Mouse (Mus musculus): ENCODE results near the gene BC035044. TPM values are rescaled to one million over a fixed set of nuclear protein-coding genes. Genes with fewer than 3 reads are reported as not detected.

Gene BC035044
- total and polyA plus RNA-seq, 2 experiments from 2014 or later: 0.38 to 0.41 TPM

GRCm38 (mm10) chr6:128838342-128839265 is 52.3 kb downstream of the BC035044 start:
- DNase-seq (peak; percentile 95), ATAC-seq (peak; percentile 54)
- Histone ChIP-seq H3K9ac (peak overlapping the region; percentile 93), H3K4me3 (ENCODE audit: low read depth, low read length) (peak overlapping the region; percentile 91), H3K4me1 (ENCODE audit: insufficient read depth) (0 out of 2 replicates have a peak, but pooled peaks cover 5% of the 10 kb centered on the region), H3K27me3 (ENCODE audit: insufficient read depth, low read length) (no peaks in the 10 kb centered on the region), H3K36me3 (ENCODE audit: insufficient read depth) (no peaks in the 10 kb centered on the region), H3K9me3 (ENCODE audit: low read length) (no peaks in the 10 kb centered on the region), H3K4me2 (ENCODE audit: low read depth) (peak overlapping the region; percentile 51), H3K27ac (ENCODE audit: low read depth, low read length) (peak overlapping the region; percentile 96)
- TF ChIP-seq CTCF (IDR thresholded peaks at IDR 0.05; ENCODE audit: low read depth): no peak
- 1% methylated on average over 49 of the region's 49 CpGs for WGBS

GRCm38 (mm10) chr6:128837454-128838341 is 53.2 kb downstream of the BC035044 start:
- H3K9ac ChIP-seq: peak overlapping the region; percentile 93
- no peak for DNase-seq
- no peaks in the 10 kb centered on the region for H3K9me3 ChIP-seq (ENCODE audit: low read length)
- peak overlapping the region; percentile 96 for H3K27ac ChIP-seq (ENCODE audit: low read depth, low read length)
- WGBS: under 1% methylated on average over 14 of the region's 14 CpGs
- H3K4me3 ChIP-seq (ENCODE audit: low read depth, low read length): peak overlapping the region; percentile 91
- TF ChIP-seq CTCF (IDR thresholded peaks at IDR 0.05; ENCODE audit: low read depth): no peak
- peak; percentile 52 for ATAC-seq
- no peaks in the 10 kb centered on the region for H3K36me3 ChIP-seq (ENCODE audit: insufficient read depth)
- H3K4me2 ChIP-seq (ENCODE audit: low read depth): peak overlapping the region; percentile 51
- no peaks in the 10 kb centered on the region for H3K27me3 ChIP-seq (ENCODE audit: insufficient read depth, low read length)
- 0 out of 2 replicates have a peak, but pooled peaks cover 5% of the 10 kb centered on the region for H3K4me1 ChIP-seq (ENCODE audit: insufficient read depth)

GRCm38 (mm10) chr6:128836955-128837334 is 54.0 kb downstream of the BC035044 start:
- Histone ChIP-seq H3K9ac (peak overlapping the region; percentile 93; the same call in 1 of the 2 replicates), H3K27me3 (ENCODE audit: insufficient read depth, low read length) (no peaks in the 10 kb centered on the region), H3K4me2 (ENCODE audit: low read depth) (peak overlapping the region; percentile 51), H3K4me1 (ENCODE audit: insufficient read depth) (0 out of 2 replicates have a peak, but pooled peaks cover 4% of the 10 kb centered on the region), H3K36me3 (ENCODE audit: insufficient read depth) (no peaks in the 10 kb centered on the region), H3K9me3 (ENCODE audit: low read length) (no peaks in the 10 kb centered on the region), H3K4me3 (ENCODE audit: low read depth, low read length) (peak overlapping the region; percentile 91), H3K27ac (ENCODE audit: low read depth, low read length) (peak overlapping the region; percentile 96)
- 82% methylated on average over 6 of the region's 6 CpGs for WGBS
- TF ChIP-seq CTCF (IDR thresholded peaks at IDR 0.05; ENCODE audit: low read depth): no peak
- DNase-seq: no peak
- no peak for ATAC-seq

- no peak for ATAC-seq
- 75% methylated on average over 8 of the region's 8 CpGs for WGBS
- TF ChIP-seq CTCF (IDR thresholded peaks at IDR 0.05; ENCODE audit: low read depth): no peak
Observed at GRCm38 (mm10) chr6:128836191-128836954, 54.6 kb downstream of the BC035044 start.

GRCm38 (mm10) chr6:128835571-128835970 is 55.4 kb downstream of the BC035044 start:
- Histone ChIP-seq H3K36me3 (ENCODE audit: insufficient read depth) (no peaks in the 10 kb centered on the region), H3K27ac (ENCODE audit: low read depth, low read length) (no peak overlapping the region), H3K4me2 (ENCODE audit: low read depth) (no peak overlapping the region), H3K9me3 (ENCODE audit: low read length) (no peaks in the 10 kb centered on the region), H3K9ac (no peak overlapping the region), H3K4me1 (ENCODE audit: insufficient read depth) (no peaks in the 10 kb centered on the region), H3K27me3 (ENCODE audit: insufficient read depth, low read length) (no peaks in the 10 kb centered on the region), H3K4me3 (ENCODE audit: low read depth, low read length) (no peak overlapping the region)
- no peak for DNase-seq
- WGBS: 93% methylated on average over 4 of the region's 4 CpGs
- no peak for ATAC-seq
- TF ChIP-seq CTCF (IDR thresholded peaks at IDR 0.05; ENCODE audit: low read depth): no peak

More at GRCm38 (mm10) chr6:128836191-128836954, 54.6 kb downstream of the BC035044 start:
- Histone ChIP-seq H3K4me2 (ENCODE audit: low read depth) (no peak overlapping the region), H3K9ac (no peak overlapping the region), H3K27me3 (ENCODE audit: insufficient read depth, low read length) (no peaks in the 10 kb centered on the region), H3K4me3 (ENCODE audit: low read depth, low read length) (no peak overlapping the region), H3K9me3 (ENCODE audit: low read length) (no peaks in the 10 kb centered on the region), H3K27ac (ENCODE audit: low read depth, low read length) (no peak overlapping the region), H3K4me1 (ENCODE audit: insufficient read depth) (no peaks in the 10 kb centered on the region), H3K36me3 (ENCODE audit: insufficient read depth) (no peaks in the 10 kb centered on the region)
- DNase-seq: no peak

GRCm38 (mm10) chr6:128833046-128833445 is 57.9 kb downstream of the BC035044 start:
- Histone ChIP-seq H3K9ac (no peak overlapping the region), H3K27me3 (ENCODE audit: insufficient read depth, low read length) (no peaks in the 10 kb centered on the region), H3K4me2 (ENCODE audit: low read depth) (no peak overlapping the region), H3K9me3 (ENCODE audit: low read length) (no peaks in the 10 kb centered on the region), H3K4me1 (ENCODE audit: insufficient read depth) (no peaks in the 10 kb centered on the region), H3K4me3 (ENCODE audit: low read depth, low read length) (no peak overlapping the region), H3K36me3 (ENCODE audit: insufficient read depth) (no peaks in the 10 kb centered on the region), H3K27ac (ENCODE audit: low read depth, low read length) (no peak overlapping the region)
- DNase-seq (no peak), ATAC-seq (no peak)
- no peak for TF ChIP-seq CTCF (IDR thresholded peaks at IDR 0.05; ENCODE audit: low read depth)
- WGBS: 90% methylated on average over 10 of the region's 10 CpGs

All from forebrain, postnatal 0 days (tissue).